Mouse (Mus musculus) forebrain, embryonic 12.5 days (tissue): Measurements from ENCODE around the gene Ovol1. TPM values are rescaled to one million over a fixed set of nuclear protein-coding genes. Genes with fewer than 3 reads are reported as not detected.

Source experiments
- ATAC-seq: fragments of 200-750 bp; cut with Nextera tagmentation; 2 replicates; pipeline ENCODE4 v1.8.0; 2017; ENCODE audit warnings: moderate TSS enrichment; ENCODE audit not compliant: low FRiP score
- H3K27ac ChIP-seq: fragments of 300-500 bp; sonication (generic); 2 replicates; pipeline ENCODE4 v1.5.1; 2016; ENCODE audit warnings: mild to moderate bottlenecking
- H3K27me3 ChIP-seq: fragments of 300-500 bp; sonication (generic); 2 replicates; pipeline ENCODE4 v1.6.1; 2016; ENCODE audit warnings: mild to moderate bottlenecking
- H3K36me3 ChIP-seq: fragments of 300-500 bp; sonication (generic); replicated peaks from 2 replicates; pipeline ENCODE4 v1.6.1; 2016; ENCODE audit warnings: mild to moderate bottlenecking
- H3K4me1 ChIP-seq: fragments of 300-500 bp; sonication (generic); 2 replicates; pipeline ENCODE4 v1.6.1; 2016
- H3K4me2 ChIP-seq: fragments of 300-500 bp; sonication (generic); 2 replicates; pipeline ENCODE4 v1.6.1; 2016; ENCODE audit warnings: mild to moderate bottlenecking, moderate library complexity
- H3K4me3 ChIP-seq: fragments of 300-500 bp; sonication (generic); replicated peaks from 2 replicates; pipeline ENCODE4 v1.5.1; 2016; ENCODE audit warnings: mild to moderate bottlenecking
- H3K9ac ChIP-seq: fragments of 300-500 bp; sonication (generic); 2 replicates; pipeline ENCODE4 v1.6.1; 2016; ENCODE audit warnings: mild to moderate bottlenecking
- H3K9me3 ChIP-seq: fragments of 300-500 bp; sonication (generic); 2 replicates; pipeline ENCODE4 v1.6.1; 2016
- WGBS: fragments of 180-500 bp; shearing (Covaris S2); methylation state at CpG from one replicate; pipeline ENCODE4 v1.1.7; 2016; 5-methylcytosine and 5-hydroxymethylcytosine counted together
- polyA plus RNA-seq: library from polyadenylated mRNA; unstranded; fragments of >200 nt; fragmentation: Nextera tagmentation; extraction: Ambion mirVana; gene quantifications from 2 replicates; pipeline ENCODE4 v1.2.1, GENCODE M21; 2016

Gene Ovol1
- polyA plus RNA-seq, 1 experiment from 2014 or later, result 0.22 TPM

DNA sequence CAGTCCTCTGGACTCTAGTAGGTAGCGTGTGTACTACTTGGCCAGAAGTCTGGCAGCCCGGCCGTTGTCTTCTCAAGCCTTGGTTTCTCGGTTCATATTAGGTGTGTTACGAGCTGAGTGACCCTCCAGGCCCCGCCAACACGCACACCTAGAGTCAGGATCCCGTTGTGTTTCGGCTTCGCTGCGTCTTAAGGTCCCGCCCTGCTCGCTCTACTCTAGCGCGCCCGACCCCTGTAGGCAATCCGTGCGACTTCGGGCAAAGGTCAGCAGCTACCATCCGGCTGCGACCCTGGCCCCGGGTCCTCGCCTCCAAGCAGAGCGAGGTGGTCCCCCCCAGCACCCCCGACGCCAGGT is 6.7 kb upstream of the Ovol1 start:
- H3K9ac ChIP-seq, result peak overlapping the region; percentile 76
- H3K27me3 ChIP-seq, result peaks cover 65% of the 10 kb centered on the region
- H3K4me3 ChIP-seq, result peak overlapping the region; percentile 68
- H3K4me2 ChIP-seq, result peak overlapping the region; percentile 91
- peaks cover 20% of the 10 kb centered on the region for H3K4me1 ChIP-seq
- H3K9me3 ChIP-seq, result no peaks in the 10 kb centered on the region
- ATAC-seq, result 0 out of 2 replicates have a peak, but pooled peaks have one; percentile 2
- no peaks in the 10 kb centered on the region for H3K36me3 ChIP-seq
- WGBS, result 3% methylated on average over 26 of the region's 26 CpGs
- H3K27ac ChIP-seq, result peak overlapping the region; percentile 85; the same call in 1 of the 2 replicates

DNA sequence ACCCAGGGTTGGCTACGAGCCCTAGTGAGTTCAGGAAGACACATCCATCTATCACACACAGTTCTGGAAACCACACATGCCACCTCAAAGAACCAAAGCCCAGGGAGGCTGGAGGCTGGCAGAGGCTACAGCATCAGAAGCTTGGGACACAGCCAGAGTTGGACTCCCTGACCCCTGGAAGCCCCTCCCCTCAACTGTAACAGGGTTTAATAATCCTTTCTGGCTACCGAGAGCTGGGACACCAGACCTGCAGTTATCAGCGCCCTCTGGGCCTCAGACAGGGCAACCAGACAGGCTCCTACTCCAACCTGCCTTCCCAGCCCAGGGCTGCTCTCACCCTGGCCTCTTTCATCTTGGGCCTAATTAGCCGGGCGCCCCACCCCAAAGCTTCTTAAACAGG is 5.9 kb upstream of the Ovol1 start:
- H3K9me3 ChIP-seq, result no peaks in the 10 kb centered on the region
- H3K36me3 ChIP-seq, result no peaks in the 10 kb centered on the region
- WGBS, result 54% methylated on average over 5 of the region's 5 CpGs
- no peak overlapping the region for H3K9ac ChIP-seq
- H3K27me3 ChIP-seq, result peaks cover 74% of the 10 kb centered on the region
- no peak overlapping the region for H3K4me3 ChIP-seq
- ATAC-seq, result no peak
- H3K27ac ChIP-seq, result no peak overlapping the region
- H3K4me1 ChIP-seq, result peaks cover 20% of the 10 kb centered on the region
- no peak overlapping the region for H3K4me2 ChIP-seq

DNA sequence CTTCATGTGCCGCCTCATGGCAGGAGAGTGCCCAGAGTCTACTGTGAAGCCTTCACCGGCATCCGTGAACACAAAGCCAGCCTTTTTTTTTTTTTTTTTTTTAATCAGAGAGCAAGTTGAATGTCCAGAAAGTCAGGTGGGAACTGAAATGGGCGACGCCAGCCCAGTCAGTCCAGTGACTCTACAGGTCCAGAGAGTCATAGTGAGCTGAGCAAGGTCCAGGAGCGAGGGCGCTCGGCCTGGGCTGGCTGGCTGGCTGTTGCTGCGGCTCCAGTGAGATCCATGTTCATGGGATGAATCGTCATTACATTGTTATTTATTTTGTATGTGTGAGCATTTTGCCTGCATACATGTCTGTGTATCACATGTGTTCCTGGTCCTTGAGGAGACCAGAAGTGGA is 2.3 kb upstream of the Ovol1 start:
- 92% methylated on average over 10 of the region's 10 CpGs for WGBS

DNA sequence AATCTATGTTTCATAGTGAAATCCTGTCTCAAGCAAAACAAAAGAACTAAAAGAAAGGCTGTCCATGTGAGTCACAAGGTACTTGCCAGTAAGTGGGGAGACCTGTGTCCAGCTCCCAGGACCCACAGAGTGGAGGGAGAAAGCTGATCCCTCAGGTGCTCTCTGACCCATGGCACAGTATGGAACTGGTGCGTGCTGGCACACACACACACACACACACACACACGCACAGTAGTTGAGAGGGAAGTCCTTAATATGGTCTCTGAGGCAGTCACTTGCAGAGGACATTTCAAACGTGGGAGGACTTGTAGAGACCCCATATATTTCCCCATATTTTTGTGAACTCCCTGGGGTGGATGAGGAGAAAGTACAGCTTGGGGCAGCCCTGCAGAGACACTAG is 1.4 kb upstream of the Ovol1 start:
- Histone ChIP-seq H3K9me3 (no peaks in the 10 kb centered on the region), H3K4me2 (no peak overlapping the region), H3K4me1 (peaks cover 18% of the 10 kb centered on the region), H3K4me3 (no peak overlapping the region), H3K27me3 (peaks cover 98% of the 10 kb centered on the region), H3K9ac (no peak overlapping the region), H3K36me3 (no peaks in the 10 kb centered on the region), H3K27ac (no peak overlapping the region)
- no peak for ATAC-seq
- 47% methylated on average over 3 of the region's 3 CpGs for WGBS

More for the DNA sequence above, 2.3 kb upstream of the Ovol1 start:
- no peak overlapping the region for H3K9ac ChIP-seq
- H3K4me1 ChIP-seq, result peaks cover 23% of the 10 kb centered on the region
- no peak for ATAC-seq
- peaks cover 93% of the 10 kb centered on the region for H3K27me3 ChIP-seq
- H3K4me3 ChIP-seq, result no peak overlapping the region
- H3K9me3 ChIP-seq, result no peaks in the 10 kb centered on the region
- no peaks in the 10 kb centered on the region for H3K36me3 ChIP-seq
- no peak overlapping the region for H3K27ac ChIP-seq
- no peak overlapping the region for H3K4me2 ChIP-seq

DNA sequence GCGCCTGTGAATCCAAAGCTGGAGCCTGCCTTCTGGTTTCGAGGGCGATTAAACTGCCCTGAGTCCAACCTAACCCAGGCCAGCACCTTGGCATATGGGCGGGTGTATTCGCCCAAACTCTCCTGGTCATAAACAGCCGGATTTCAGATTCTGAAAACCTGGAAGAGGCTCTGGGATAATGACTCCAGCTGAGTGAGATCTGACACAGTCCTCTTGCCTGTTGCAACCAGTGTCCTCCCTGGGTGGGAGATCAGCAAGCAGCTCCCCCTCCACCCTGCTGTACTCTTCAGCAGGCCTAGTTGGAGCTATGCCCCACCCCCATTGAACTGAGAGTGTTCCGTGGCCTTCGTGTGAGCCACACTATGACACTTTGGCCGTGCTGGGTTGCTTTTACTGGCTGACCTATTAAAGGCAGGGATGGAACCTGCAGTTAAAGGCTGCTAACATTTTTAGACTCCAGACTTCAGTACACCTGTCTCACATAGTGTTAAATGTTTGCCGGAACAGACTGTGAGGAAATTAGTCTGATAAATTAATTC is 875 bp upstream of the Ovol1 start:
- H3K27ac ChIP-seq, result no peak overlapping the region
- no peak overlapping the region for H3K9ac ChIP-seq
- peaks cover 15% of the 10 kb centered on the region for H3K4me1 ChIP-seq
- peaks cover 98% of the 10 kb centered on the region for H3K27me3 ChIP-seq
- H3K4me3 ChIP-seq, result peak overlapping the region; percentile 32
- 16% methylated on average over 10 of the region's 10 CpGs for WGBS
- H3K9me3 ChIP-seq, result no peaks in the 10 kb centered on the region
- no peak for ATAC-seq
- no peaks in the 10 kb centered on the region for H3K36me3 ChIP-seq
- H3K4me2 ChIP-seq, result peak overlapping the region; percentile 51

DNA sequence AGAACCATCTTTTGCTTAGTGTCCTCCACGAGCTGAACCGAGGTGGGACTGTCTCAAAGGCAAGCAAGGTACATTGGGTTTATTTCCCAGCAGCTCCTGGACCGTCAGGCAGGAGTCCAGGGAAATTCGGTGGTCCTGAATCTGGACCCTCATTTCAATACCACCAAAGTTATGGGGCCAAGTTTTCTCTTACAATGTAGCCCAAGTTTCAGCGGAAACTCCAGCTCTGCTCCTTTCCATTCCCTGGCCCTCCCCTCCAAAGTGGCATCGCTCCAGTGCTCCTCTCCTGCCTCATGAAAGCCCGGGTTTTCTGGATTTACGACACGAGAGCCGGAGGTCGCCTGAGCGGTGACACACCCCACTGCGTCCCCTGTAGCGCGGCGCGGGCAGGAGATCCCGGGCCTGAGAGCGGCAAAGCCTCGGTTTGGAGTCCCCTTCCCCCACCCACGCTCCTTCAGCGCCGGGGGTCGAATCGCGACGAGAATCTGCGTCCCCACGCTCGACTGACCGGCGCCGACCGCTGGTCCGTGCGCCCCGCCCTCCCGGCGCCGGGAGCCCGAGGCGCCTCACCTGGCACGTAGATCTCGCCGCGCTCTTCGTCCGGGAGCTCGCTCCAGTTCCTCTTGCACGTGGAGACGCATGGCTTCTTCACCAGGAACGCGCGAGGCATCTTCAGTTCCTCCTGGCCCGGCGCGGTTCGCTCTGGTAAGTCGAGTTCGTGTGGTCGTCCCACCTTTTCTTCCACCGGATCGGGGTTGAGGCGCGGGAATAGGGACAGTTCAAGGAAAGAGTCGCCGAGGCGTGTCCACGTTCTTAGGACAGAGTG is 602 bp downstream of the Ovol1 start:
- Histone ChIP-seq H3K4me1 (peaks cover 15% of the 10 kb centered on the region), H3K4me2 (peak overlapping the region; percentile 51), H3K9ac (no peak overlapping the region), H3K27me3 (peaks cover 98% of the 10 kb centered on the region), H3K4me3 (peak overlapping the region; percentile 32), H3K36me3 (no peaks in the 10 kb centered on the region), H3K9me3 (no peaks in the 10 kb centered on the region), H3K27ac (no peak overlapping the region)
- no peak for ATAC-seq
- WGBS, result 1% methylated on average over 69 of the region's 69 CpGs

DNA sequence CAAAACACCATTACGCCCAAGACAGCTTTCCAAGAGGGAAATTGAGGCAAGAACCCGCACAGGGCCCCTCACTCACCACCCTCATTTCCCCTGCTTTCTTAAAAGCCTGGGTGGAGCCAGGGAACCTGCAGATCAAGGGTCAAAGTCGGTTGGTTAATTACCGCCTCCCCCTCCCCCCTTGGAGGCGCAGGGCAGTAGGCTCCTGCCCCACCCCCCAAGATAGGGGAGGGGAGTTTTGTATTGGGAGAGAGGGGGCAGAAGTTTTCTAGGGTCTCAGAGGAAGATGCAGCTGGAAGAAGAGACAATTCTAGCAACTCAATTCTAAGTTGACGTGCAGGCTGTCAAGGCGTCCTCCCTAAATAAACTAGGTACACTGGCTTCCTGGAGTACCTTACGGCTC is 1.2 kb downstream of the Ovol1 start:
- no peaks in the 10 kb centered on the region for H3K36me3 ChIP-seq
- H3K27ac ChIP-seq, result no peak overlapping the region
- H3K9me3 ChIP-seq, result no peaks in the 10 kb centered on the region
- no peak overlapping the region for H3K4me3 ChIP-seq
- no peak for ATAC-seq
- H3K9ac ChIP-seq, result no peak overlapping the region
- 16% methylated on average over 8 of the region's 8 CpGs for WGBS
- H3K4me2 ChIP-seq, result 0 out of 2 replicates have a peak overlapping the region, but pooled peaks have one; percentile 51
- peaks cover 97% of the 10 kb centered on the region for H3K27me3 ChIP-seq
- H3K4me1 ChIP-seq, result peaks cover 15% of the 10 kb centered on the region

DNA sequence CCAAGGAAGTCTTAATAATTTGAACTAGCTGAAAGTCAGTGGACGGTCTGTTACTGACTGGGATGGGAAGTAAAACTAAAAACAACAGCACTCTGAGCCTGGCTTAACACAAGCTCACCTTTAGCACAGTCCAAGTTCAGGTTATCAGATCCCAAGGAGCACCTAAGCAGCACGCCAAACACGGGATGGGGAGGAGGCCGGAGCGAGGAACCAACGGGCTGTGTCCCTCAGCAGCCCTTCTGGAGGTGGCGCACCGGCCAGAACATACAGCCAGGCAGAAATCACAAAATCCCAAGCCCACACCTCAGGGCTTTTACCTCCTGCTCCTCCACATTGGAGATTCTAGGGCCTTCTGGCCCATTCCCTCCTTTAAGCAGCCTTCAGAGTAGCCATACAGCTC is 1.7 kb downstream of the Ovol1 start:
- 62% methylated on average over 8 of the region's 8 CpGs for whole genome bisulfite sequencing
- no peak for ATAC-seq
- Histone ChIP-seq H3K9me3 (no peaks in the 10 kb centered on the region), H3K4me1 (peaks cover 15% of the 10 kb centered on the region), H3K36me3 (no peaks in the 10 kb centered on the region), H3K27ac (no peak overlapping the region), H3K27me3 (peaks cover 95% of the 10 kb centered on the region), H3K4me3 (no peak overlapping the region), H3K4me2 (no peak overlapping the region; the same call in 1 of the 2 replicates), H3K9ac (no peak overlapping the region)

DNA sequence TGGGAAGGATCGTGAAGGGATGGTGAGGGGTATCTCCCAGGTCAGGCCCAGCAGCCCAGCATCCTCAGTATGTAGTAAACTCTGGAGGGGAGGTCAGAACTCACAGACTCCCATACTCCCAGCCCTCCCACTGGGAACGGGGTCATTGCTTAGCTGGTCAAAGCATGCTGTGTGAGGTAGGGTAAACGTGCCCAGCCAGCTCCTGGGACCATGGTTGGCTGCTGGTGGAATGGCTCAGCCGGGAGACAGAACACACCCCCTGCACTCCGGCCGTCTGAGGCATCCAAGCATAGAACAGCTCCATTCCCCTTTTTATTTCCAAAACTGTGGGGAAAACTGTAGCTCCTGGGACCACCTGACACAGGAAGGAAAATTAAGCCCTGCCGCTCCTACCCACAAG is 2.3 kb downstream of the Ovol1 start:
- 48% methylated on average over 7 of the region's 7 CpGs for WGBS
- H3K9ac ChIP-seq, result no peak overlapping the region
- no peaks in the 10 kb centered on the region for H3K9me3 ChIP-seq
- no peaks in the 10 kb centered on the region for H3K36me3 ChIP-seq
- no peak overlapping the region for H3K4me3 ChIP-seq
- no peak overlapping the region for H3K27ac ChIP-seq
- peaks cover 15% of the 10 kb centered on the region for H3K4me1 ChIP-seq
- H3K27me3 ChIP-seq, result peaks cover 89% of the 10 kb centered on the region
- no peak for ATAC-seq
- H3K4me2 ChIP-seq, result no peak overlapping the region

DNA sequence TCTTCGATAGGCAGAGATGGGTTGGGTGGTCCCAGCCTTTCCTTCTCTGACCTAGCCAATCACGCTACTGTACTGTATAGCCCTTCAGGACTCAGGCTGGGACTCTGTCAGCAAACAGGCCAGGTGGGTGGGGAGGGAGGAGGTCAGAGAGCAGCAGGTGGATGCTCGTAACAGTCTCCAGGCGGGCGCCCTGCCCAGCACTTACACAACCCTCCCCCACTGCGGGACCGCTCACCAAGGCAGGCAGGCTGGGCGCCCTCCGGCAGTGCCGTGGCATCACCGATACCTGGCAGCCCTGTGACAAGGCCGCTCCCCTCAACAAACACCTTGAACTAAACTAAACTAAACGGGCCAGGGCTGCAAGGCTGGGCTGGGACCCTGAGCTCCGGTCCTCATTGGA is 6.2 kb downstream of the Ovol1 start:
- WGBS, result 75% methylated on average over 14 of the region's 14 CpGs
- H3K27me3 ChIP-seq, result peaks cover 57% of the 10 kb centered on the region

DNA sequence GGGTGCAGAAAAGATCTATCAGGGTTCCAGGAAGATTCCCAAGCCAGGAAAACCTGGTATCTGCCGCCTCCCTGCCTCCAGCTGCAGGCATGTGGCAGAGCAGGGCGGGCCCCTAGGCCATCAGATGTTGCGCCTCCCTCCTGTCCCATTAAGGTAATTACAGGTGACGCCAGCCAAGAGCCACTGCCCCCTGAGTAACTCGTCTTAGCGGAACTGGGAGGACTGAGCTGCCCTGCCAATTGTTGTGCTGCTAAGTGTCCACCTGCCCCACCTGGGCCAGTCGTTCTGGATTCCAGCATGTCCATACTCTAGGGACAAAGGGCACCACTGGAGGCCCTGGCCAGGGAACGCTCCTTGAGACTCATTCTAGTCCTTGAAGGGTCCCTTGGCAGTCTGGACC is 6.6 kb downstream of the Ovol1 start:
- 59% methylated on average over 8 of the region's 8 CpGs for WGBS
- no peak for ATAC-seq
- Histone ChIP-seq H3K9me3 (no peaks in the 10 kb centered on the region), H3K27ac (no peak overlapping the region), H3K4me2 (no peak overlapping the region), H3K36me3 (no peaks in the 10 kb centered on the region), H3K4me3 (no peak overlapping the region), H3K27me3 (peaks cover 53% of the 10 kb centered on the region), H3K4me1 (no peaks in the 10 kb centered on the region), H3K9ac (no peak overlapping the region)

More for the DNA sequence above, 6.2 kb downstream of the Ovol1 start:
- H3K4me2 ChIP-seq, result no peak overlapping the region
- no peak overlapping the region for H3K4me3 ChIP-seq
- no peak overlapping the region for H3K27ac ChIP-seq
- no peak for ATAC-seq
- no peak overlapping the region for H3K9ac ChIP-seq
- H3K9me3 ChIP-seq, result no peaks in the 10 kb centered on the region
- no peaks in the 10 kb centered on the region for H3K4me1 ChIP-seq
- H3K36me3 ChIP-seq, result no peaks in the 10 kb centered on the region

DNA sequence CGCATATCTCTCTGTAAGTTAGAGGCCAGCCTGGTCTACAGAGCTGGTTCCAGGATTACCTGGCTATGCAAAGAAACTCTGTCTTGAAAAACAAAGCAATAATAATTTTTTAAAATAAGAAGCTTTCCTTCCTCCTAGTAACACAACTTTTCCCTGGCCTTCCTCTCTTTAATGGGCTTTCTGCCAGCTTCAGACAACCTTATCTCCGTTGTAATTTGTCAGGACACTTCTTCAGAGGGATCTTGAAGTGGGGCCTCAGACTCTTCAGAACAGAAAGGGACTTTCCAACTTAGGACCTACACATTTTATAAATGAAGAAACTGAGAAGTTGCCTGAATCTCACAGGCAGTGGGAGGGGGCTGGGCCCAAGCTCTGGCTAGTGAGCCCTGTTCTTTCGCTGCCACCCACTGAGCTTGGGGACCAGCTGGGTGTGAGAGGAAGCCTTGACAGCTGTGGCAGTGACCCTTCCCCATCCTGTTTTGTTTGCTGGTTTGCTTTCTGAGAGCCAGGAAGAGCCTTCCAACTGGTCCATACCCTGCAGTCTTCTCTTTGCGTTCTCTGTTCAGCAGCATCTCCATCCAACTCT is 12.9 kb downstream of the Ovol1 start:
- WGBS, result 81% methylated on average over 4 of the region's 4 CpGs
- H3K36me3 ChIP-seq, result no peaks in the 10 kb centered on the region
- H3K4me3 ChIP-seq, result no peak overlapping the region
- no peak overlapping the region for H3K9ac ChIP-seq
- H3K27me3 ChIP-seq, result peaks cover 11% of the 10 kb centered on the region
- ATAC-seq, result no peak
- no peaks in the 10 kb centered on the region for H3K9me3 ChIP-seq
- H3K4me1 ChIP-seq, result no peaks in the 10 kb centered on the region
- H3K27ac ChIP-seq, result no peak overlapping the region
- no peak overlapping the region for H3K4me2 ChIP-seq
